Mouse (Mus musculus) adrenal gland, adult 18-20 months (tissue): ENCODE data around the gene Baiap2l1. TPM values are rescaled to one million over a fixed set of nuclear protein-coding genes. Genes with fewer than 3 reads are reported as not detected.

Experiments used
- DNase-seq, 2 experiments: peaks; one replicate each; pipeline ENCODE4 v3.0.0; 2021 to 2022; ENCODE audit warnings: low spot score in 2 of 2
- total RNA-seq, 2 experiments: library from RNA; stranded (reverse); gene quantifications; 1 replicate in 1 of 2; 2 replicates in 1 of 2; pipeline ENCODE4 v1.2.3; 2021

Gene Baiap2l1
- total RNA-seq, 2 experiments from 2014 or later = 8.9 to 20.1 TPM

DNA sequence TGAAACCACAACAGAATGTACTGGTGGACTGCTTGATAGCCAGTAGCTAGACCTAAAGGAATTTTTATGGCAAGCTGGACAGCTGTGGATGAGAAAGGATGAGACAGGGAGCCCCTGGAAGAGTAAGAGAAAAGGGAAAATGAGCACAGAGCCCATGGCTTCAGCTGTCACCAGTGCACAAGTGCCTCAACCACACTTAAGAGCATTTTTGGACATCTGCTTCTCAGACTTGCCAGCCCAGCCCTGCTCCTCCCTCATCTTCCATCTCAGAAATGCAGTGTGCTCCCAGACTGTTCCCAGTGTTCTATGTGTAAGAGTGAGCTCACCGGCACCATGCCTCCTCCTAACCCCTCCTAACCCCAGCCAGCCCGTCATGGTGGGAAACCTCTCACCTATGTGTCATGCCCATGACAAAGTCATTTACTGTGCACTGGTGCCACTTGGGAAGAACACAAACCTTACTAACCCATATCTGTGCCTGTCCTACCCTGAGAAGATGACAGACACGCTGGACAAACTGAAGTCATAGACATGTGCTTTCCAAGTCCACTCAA, 70.6 kb downstream of the Baiap2l1 start:
- DNase-seq = no peak

DNA sequence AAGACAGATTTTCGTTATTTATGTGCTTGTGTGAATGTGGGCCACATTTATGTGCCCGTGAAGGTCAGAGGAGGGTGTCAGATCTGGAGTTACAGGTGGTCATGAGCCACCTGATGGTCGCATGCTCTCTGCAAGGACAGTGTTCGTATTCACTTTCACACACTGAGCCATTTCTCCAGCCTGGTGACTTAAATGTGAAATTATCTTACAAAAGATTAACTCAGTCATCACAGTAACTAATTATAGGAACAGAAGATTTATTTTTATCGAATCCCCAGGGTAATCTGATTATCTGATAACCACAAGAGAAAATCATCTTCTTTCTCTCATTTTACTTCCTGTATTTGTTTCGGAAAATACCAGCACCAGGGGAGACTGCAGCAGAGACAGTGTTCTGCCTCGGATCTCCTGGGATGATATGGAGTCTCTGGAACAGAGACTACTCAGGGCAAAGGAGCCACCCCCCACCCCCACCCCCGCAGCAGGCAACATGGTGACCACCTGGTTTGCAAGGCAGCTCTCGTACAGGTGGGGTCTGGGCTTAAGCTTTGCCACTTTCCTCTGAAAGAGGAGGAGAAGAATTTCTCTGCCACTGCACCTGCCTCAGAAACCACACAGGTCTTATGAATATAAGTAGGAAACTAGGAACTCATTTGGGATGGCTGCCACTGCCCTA, 71.2 kb downstream of the Baiap2l1 start:
- DNase-seq = no peak

DNA sequence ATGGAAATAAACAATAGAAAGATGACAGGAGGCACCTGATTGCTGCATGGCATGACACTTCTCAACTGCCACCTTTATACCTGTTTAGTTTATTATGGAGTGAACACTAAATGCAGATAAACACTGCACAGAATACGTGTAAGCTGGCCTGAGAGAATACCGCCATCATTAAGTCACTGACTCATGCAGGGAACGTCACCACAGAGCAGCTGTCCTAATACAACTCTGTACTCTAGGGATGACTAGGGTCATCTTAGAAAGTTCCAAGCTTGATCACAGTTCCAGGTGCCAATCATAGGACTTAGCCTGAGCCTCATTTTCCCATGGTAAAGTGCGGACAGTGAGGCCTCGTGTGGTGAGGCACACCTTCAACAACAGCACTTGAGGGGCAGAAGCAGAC, 73.3 kb downstream of the Baiap2l1 start:
- no peak for DNase-seq

DNA sequence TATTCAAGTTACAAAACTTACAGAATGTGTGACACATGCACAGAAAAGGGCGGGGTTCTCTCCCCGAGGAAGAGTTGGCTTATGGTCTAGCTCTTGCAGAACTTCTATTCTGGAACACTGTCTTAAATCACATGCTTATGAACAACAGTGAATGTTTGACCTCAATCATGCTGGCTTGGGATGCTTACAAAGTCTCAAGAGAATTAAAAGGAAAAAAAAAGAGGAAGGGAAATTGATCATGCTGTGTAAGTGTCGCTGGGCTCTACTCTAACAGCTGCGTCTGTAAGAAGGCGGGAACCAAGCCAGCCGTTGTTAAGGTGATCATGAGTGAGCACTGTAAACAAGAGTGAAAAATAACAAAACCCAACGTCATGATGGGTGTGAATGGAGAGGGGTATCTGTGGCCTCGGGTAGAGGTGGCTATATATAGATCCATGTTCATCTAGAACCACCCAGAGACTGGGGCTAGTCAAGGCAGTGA, 74.3 kb downstream of the Baiap2l1 start:
- DNase-seq = no peak

DNA sequence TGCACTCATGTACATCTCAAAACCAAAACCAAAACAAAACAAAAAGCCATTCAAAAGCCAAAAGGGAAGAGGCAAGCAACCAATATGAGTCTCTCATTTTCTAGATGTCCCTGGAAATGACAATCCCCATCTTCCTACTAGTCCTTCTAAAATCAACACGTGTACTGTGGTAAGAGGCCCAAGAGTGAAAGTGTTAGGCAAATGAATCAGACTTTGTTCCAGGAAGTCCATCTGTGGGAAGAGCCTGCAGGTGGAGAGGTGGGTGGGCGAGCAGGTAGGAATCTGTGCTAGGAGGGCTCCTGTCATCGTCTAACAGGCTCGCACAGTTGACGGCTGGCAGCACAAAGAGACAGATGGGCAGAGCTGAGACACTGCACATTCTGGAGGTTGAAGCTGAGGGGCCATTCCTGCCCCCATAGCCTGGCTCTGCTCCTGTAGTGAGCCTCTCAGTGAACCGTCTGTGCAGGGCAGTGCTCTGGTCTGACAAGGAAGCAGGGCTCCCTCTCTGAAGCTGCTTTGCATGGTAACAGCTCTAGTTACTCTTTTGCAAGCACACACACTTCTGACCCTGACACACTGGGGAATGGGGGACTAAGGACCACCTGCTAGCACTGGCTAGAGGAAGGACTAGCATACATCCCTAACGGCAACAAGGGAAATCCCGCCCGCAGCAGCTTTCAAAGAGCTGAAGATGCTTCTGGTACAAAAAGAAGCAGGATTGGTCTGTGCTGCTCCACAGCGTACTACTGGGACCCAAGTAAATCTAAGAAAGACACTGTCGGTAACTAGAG, 75.2 kb downstream of the Baiap2l1 start:
- no peak for DNase-seq

DNA sequence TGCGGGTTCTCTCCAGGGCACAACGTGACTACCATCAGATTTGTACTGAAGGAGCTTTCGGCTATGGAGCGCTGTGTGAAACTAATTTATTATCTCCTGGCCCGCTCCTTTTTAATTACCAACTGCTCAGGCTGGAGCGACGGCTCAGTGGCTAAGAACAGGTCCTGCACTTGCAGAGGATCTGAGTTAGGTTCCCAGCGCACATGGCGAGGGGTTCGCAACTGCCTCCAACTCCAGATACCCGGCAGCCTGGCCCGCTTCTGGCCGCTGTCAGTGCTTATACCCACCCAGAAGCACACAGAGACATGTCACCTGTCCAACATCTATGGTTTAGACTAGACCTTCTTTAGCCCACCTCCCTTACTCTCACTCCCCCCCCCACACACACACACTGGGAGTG, 78.0 kb downstream of the Baiap2l1 start:
- DNase-seq = no peak

DNA sequence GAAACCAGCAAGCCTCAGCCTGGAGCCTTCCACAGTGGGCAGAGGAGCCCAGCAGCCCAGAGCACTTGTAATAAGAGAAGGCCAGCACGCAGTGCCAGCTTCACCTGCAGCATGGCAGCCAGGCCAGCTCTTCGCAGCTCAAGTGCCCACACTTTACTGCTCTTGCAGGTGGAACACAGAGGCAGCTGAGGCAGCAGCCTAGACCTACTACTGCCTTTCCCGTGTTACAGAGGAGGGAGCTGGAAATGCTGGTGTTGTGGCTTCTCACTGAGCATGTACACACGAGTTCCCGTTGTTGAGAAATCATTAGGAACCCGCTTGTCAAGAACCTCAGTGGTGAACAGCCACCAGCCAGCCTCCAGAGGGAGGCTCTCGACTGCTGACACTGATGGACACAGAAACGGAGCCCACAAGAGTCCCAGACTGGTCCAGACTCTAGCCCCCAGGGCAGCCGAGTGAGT, 78.8 kb downstream of the Baiap2l1 start:
- no peak for DNase-seq

DNA sequence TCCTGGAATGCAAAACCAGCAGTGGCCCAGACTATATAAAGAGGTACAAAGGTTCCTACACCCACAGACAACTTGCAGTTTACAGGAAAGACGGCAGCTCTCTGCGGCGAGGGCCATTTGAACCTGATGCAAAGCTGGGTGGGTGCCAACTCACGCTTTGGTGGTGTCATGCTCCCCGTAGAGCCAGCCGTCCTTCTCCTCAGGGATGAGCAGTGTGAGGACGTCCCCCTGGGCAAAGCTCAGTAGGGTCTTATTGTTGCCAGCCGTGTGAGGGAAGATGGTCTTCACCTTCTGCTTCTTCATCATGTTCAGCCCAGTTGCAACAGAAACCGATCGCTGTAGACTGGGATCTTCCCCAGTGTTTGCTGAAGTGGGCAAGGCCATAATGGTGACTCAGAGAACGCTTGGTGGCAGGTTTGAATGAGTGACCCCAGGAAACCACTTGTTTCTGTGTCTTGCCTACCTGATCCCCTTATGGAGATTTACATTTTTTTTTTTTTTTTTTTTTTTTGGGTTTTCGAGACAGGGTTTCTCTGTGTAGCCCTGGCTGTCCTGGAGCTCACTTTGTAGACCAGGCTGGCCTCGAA, 79.4 kb downstream of the Baiap2l1 start:
- no peak for DNase-seq

DNA sequence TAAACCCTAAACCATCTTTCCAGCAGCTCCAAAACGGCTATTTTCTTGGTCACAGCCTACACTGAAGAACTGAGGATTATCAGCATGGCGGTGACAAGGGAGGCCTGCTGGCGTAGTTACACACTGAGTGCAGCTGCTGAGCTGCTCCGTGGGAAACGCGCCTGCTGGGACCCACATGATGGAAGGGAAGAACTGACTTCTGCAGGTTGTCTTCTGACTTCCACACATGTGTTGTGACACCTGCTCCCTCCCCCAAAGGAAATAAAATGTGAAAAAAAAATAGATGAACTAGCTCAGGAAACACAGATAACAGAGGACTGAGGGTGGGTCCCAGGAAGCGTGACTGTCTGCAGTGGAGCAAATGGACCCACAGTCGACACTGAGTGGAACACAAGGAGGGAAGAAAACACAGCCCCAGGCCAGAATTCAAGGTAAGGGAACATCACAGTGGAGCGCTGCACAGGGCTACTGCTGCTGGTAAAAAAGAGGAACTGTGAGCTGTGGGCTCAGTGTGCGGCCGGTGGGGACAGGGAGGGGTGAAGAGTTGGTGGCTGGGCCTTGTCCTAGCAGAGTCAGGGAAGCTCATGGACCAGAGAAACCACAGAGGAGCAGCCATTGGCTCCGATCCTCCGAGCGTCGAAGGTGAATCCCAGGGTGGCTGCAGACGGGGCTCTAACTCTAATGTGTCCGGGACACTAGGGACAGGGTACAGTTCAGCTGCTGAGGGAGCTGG, 80.8 kb downstream of the Baiap2l1 start:
- DNase-seq = no peak

DNA sequence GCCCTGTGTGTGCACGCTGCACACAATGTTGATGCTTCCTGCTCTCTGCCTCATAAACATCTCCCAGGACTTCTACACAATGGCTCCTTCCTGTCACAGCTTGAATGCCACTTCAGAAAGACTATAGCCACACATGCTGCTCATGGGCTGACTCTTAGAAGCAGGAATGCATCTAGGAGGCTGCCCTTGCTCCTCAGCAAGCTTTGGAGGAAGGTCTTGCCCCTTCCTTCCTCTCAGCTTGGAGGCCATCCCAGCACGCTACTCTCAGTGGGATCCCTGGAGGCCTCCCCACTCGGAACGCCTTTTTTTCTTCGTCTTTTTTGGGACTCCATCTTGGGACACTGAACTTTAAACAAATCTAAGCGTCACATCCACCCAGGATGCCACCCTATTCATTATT, 83.0 kb downstream of the Baiap2l1 start:
- no peak for DNase-seq

DNA sequence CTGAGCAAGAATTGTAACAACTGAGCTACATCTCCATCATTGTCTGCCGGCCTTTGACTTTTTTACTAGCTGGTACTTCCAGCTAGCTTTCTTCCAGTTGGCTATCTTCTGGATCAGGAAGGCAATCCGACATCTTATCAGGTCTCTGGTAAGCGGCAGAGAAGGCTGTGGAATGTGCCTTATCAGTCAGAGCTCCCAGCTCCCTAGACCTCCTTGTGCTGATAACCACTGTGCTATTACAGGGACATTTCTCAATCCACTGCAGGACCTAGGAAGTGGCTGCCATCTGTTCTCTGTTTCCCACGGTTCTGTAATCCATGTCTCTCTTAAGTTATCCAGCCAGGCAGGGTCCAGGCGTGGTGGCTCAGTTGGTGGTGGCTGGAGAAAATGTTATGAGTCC, 86.1 kb downstream of the Baiap2l1 start:
- no peak for DNase-seq

DNA sequence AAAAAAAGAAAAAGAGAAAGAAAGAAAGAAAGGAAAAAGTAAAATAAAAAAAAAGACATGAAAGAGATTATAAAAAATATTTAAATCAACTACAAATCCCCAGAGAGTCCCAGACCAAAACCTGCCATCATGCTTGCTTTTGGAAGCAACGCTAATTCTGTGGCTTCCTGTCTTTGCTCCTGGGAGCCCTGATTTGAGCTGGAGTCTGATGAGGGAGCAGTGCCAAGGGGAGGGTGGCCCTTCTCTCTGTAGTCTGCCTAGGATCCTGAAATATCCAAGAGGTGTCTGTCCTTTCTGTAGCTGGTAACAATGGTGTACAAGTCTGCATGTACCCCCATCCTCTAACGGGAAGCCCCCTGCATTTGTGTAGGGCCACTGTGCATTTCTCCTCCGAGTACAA, 86.8 kb downstream of the Baiap2l1 start:
- no peak for DNase-seq

DNA sequence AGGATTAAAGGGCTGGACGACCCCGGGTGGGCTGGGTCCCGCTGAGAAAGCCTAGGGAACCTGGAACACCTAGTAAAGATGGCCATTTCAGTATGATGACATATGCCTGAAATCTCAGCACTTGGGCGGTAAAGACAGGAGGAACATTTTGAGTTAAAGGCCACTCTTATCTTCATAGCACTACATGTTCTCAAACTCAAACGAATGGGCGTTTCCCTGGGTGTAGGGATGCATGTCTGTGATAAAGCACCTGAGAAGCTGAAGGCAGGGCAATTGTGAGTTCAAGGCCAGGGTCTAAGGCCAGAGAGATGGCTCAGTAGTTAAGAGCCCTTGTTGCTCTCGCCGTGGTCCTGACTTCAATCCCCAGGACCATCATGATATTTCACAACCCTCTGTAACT, 87.5 kb downstream of the Baiap2l1 start:
- DNase-seq = no peak

DNA sequence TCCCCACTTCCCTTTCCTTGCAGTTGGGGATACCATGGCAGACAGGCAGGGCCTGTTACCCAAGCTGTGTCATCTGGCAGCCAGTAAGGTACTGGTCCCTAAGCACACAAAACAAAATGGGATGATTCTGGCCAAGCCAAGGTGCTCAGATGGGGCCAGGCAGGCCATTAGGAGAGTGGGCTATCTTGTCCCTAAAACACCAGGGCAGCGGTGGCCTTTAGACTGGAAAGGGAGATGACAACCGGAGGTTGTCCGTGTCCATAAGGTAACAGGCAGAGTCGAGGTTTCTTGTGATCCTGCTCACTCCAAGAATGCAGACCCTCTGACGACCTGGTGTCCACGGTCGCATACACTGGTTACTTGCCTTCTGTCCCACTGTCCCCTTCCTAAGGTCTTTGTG, 88.0 kb downstream of the Baiap2l1 start:
- DNase-seq = no peak

DNA sequence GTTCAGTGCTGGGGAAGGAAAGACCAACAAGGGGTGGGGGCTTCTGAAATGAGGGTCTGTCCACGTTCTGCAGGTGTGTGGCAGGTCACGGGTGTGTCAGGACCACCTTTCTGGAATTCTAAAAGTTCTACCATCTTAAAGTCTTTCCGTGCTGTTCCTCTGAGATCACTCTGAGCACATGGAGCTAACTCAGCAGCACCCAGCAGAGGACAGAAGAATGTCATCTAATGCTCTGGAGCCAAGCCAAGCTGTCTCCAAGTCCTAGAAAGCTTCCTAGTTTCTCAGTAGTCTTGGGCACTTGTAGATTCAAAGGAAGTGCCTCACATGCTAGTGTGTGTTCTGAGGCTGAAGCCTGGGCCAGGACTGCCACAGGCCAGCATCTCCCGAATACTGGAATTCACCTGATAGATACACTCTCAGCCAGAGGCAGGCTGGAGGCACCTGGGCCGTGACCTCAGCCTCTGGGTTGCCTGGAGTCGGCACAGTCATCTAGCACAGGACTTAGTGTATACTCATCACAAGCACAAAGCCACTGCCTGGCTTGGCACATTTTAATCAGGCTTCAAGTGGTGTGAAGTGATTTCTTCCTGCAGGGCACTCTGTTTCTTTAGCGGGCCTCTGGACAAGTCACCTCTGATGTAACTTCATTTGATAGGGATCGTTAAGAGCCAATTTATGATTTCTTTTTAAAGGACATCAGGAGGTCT, 90.2 kb downstream of the Baiap2l1 start:
- peak in 1 of 2 experiments; percentile 49 for DNase-seq

DNA sequence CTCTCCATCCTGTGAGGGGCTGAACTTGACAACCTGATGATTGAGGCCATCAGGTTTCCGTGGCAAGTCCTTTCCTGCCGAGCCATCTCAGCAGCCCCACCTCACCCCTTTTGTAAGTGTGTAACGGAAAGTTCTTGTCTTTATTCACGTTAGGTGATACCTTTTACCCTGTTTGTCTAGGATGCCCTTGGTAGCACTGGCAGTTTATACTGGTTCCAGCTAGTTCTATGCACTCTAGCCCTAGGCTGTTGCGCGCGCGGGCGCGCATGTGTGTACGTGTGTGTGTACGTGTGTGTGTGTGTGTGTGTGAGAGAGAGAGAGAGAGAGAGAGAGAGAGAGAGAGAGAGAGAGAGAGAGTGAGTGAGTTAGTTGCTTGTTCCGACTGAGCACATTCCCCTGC, 94.4 kb downstream of the Baiap2l1 start:
- DNase-seq = no peak

DNA sequence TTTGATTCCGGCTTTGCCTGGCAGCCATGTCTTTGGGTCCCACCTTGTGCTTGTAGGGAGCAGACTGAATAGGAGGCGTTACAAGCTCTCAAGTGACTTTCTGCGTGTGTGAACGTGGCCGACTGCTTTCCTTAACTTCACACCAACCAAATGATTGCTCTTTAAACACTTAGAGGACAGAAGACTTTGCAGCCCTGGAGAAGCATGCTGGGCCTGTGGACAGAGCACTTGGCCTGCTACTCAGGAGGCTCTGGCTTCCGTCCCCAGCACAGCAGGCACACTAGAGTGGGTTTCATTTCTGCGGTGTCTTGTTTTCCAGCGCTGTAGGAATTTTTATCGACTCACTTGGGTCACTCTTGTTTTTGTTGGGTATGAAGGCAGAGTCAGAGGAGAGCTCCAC, 94.8 kb downstream of the Baiap2l1 start:
- DNase-seq = no peak

DNA sequence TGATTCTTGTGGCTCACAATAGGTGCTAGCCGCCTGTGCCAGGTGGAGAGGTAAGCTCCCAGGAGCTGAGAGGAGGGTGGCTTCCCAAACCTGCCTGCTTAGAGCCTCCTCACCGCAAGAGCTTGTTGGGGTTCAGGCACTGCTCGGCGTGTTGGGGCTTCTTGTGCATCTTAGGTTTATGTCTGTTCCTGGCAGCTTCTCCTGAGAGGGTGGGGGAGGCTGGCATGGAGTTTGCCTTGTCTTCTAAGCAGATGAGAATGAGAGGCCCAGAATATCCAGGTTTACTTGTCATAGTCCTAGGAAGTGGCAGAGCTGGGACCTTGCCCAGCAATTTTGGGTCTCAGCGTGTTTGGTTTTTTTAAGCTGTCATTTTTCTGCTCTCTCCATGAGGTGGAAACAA, 96.1 kb downstream of the Baiap2l1 start:
- DNase-seq = no peak

DNA sequence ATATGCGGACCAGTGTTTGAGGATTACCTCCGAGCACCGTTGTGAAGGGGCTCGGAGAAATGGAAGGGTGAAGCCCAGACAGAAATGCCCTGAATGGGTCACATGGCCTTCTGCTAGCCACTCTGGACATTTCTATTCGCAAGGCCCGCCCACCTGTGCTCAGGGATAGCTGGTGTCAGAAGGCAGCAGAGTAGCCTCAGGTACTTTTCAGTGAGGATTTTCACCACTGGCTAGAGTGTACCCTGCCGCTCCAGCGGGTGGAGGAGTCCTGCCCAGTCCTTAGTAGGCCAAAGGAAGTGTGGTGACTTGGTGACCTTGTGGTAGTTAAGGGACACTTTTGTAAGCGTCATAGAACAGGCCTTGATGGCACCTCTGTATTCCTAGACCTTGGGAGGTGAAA, 96.6 kb downstream of the Baiap2l1 start:
- no peak for DNase-seq

DNA sequence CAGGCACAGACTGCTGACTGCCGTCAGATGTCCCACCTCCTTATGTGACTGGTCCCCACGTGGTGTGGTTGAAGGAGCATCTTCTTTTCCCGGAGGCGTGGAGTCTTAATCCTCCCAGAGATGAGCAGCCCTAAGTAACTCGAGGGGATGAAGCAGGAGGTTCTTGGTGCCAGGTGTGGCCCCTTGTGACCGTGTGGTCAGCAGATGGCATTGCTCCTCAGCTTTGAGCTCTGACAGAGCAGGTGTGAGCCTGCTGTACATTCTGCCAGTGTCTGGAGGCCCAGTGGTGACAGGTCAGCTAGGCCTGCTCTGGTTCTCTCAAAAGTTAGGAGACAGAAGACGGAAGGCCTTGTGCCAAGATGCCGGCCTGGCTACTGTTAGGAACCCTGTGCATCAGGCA, 97.4 kb downstream of the Baiap2l1 start:
- DNase-seq = no peak

DNA sequence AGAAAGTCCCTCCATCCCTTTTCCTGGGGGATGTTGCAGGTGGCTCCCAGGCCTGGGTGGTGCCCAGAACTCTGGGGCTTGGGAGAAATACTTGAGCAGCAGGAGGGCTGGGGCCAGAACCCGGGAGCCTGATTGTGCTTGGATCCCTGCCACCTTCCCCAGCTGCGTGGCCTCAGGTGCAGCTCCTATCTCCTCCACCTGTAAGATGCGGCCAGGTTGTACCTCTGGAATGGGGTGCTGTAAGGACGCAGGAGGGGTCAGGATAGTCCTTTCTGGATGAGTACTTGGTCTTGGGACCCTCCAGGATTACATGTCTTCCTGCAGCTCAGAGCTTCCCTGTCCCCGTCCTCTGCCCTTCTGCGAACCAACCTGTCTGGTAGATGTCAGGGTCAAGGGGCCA, 98.7 kb downstream of the Baiap2l1 start:
- no peak for DNase-seq
